Mouse (Mus musculus) embryonic facial prominence, embryonic 12.5 days (tissue): ENCODE measurements around the gene Slc3a1. TPM values are rescaled to one million over a fixed set of nuclear protein-coding genes. Genes with fewer than 3 reads are reported as not detected.

ENCODE experiments used
- ATAC-seq: fragments of 200-750 bp; cut with Nextera tagmentation; 2 replicates; pipeline ENCODE4 v1.8.0; 2017; ENCODE audit not compliant: insufficient number of reproducible peaks, insufficient read depth, low FRiP score, low TSS enrichment
- H3K27ac ChIP-seq: fragments of 300-500 bp; sonication (generic); 2 replicates; pipeline ENCODE4 v1.5.1; 2016; ENCODE audit warnings: mild to moderate bottlenecking
- H3K27me3 ChIP-seq: fragments of 300-500 bp; sonication (generic); 2 replicates; pipeline ENCODE4 v1.6.1; 2016; ENCODE audit warnings: mild to moderate bottlenecking, moderate library complexity
- H3K36me3 ChIP-seq: fragments of 300-500 bp; sonication (generic); 2 replicates; pipeline ENCODE4 v1.6.1; 2016; ENCODE audit warnings: mild to moderate bottlenecking
- H3K4me1 ChIP-seq: fragments of 300-500 bp; sonication (generic); 2 replicates; pipeline ENCODE4 v1.6.1; 2016
- H3K4me2 ChIP-seq: fragments of 300-500 bp; sonication (generic); replicated peaks from 2 replicates; pipeline ENCODE4 v1.6.1; 2016; ENCODE audit warnings: mild to moderate bottlenecking, moderate library complexity
- H3K4me3 ChIP-seq: fragments of 300-500 bp; sonication (generic); 2 replicates; pipeline ENCODE4 v1.5.1; 2016; ENCODE audit warnings: mild to moderate bottlenecking
- H3K9ac ChIP-seq: fragments of 300-500 bp; sonication (generic); 2 replicates; pipeline ENCODE4 v1.6.1; 2016; ENCODE audit warnings: mild to moderate bottlenecking, moderate library complexity
- H3K9me3 ChIP-seq: fragments of 300-500 bp; sonication (generic); 2 replicates; pipeline ENCODE4 v1.6.1; 2016; ENCODE audit warnings: mild to moderate bottlenecking, moderate library complexity
- WGBS: fragments of 180-500 bp; shearing (Covaris S2); methylation state at CpG from one replicate; pipeline ENCODE4 v1.1.7; 2016; 5-methylcytosine and 5-hydroxymethylcytosine counted together
- polyA plus RNA-seq: library from polyadenylated mRNA; unstranded; fragments of >200 nt; fragmentation: Nextera tagmentation; extraction: Ambion mirVana; gene quantifications from 2 replicates; pipeline ENCODE4 v1.2.1, GENCODE M21; 2016

The Slc3a1 gene
- polyA plus RNA-seq = 0.37 and 0.45 TPM in 2 replicates

DNA sequence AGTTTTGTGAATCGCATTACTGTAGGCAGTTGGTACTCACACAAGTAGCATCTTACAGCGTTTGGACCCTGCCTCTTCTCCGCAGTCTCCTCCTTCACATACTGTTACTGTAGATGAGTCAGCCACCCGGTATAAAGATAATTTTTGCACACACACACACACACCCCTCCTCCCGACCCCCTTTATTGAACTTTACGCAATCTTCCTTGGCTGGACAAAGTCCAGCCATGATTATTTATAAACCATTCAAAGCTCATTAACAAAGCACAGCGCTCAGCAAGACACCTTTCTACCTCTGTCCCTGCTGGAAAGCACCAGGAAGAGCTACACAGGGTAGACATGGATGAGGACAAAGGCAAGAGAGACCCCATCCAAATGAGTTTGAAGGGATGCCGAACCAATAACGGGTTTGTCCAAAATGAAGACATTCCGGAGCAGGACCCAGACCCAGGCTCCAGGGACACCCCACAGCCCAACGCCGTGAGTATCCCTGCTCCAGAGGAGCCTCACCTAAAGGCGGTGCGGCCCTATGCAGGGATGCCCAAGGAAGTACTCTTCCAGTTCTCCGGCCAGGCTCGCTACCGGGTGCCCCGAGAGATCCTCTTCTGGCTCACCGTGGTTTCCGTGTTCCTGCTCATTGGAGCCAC is at the start of gene Slc3a1:
Slc3a1 (plus strand) TSS at position 284 of the 647 bp plus-strand sequence.
- H3K27me3 ChIP-seq = no peaks in the 10 kb centered on the region
- no peak within 1 kb of the TSS for H3K4me3 ChIP-seq
- H3K27ac ChIP-seq = no peak within 1 kb of the TSS
- ATAC-seq = no peak
- H3K4me1 ChIP-seq = 0 out of 2 replicates have a peak, but pooled peaks cover 3% of the 10 kb centered on the region
- no peak within 1 kb of the TSS for H3K9ac ChIP-seq
- H3K4me2 ChIP-seq = no peak within 1 kb of the TSS
- H3K9me3 ChIP-seq = no peaks in the 10 kb centered on the region
- no peaks in the 10 kb centered on the region for H3K36me3 ChIP-seq
- WGBS = 90% methylated on average over 20 of the region's 20 CpGs

GRCm38 (mm10) chr17:84981721-84982120 is 46.5 kb upstream of the Slc3a1 start:
- H3K9ac ChIP-seq = no peak overlapping the region
- 0 out of 2 replicates have a peak, but pooled peaks cover 3% of the 10 kb centered on the region for H3K9me3 ChIP-seq
- ATAC-seq = no peak

DNA sequence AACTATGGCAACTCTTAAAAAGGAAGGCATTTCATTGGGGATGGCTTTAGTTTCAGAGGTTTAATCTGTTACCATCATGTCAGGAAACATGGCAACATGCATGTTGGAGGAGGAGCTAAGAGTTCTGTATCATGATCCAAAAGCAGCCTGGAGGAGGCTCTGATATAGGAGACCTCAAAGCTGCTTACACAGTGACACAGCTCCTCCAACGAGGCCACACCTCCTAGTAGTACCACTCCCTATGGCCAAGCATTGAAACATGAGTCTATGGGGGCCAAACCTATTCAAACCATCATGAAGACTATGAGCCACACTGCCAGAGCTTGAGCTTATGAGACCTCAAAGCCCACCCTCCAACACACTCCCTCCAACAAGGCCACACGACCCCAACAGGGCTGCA is 45.4 kb upstream of the Slc3a1 start:
- Histone ChIP-seq H3K27me3 (no peaks in the 10 kb centered on the region), H3K36me3 (no peaks in the 10 kb centered on the region; the same call in 1 of the 2 replicates), H3K4me2 (no peak overlapping the region), H3K4me1 (0 out of 2 replicates have a peak, but pooled peaks cover 16% of the 10 kb centered on the region), H3K9me3 (0 out of 2 replicates have a peak, but pooled peaks cover 3% of the 10 kb centered on the region), H3K4me3 (no peak overlapping the region), H3K27ac (no peak overlapping the region), H3K9ac (no peak overlapping the region)
- WGBS = 75% methylated on average over 2 of the region's 2 CpGs
- ATAC-seq = no peak

More at GRCm38 (mm10) chr17:84981721-84982120, 46.5 kb upstream of the Slc3a1 start:
- H3K4me1 ChIP-seq = 0 out of 2 replicates have a peak, but pooled peaks cover 16% of the 10 kb centered on the region
- peaks cover 4% of the 10 kb centered on the region; the same call in 1 of the 2 replicates for H3K36me3 ChIP-seq
- H3K27me3 ChIP-seq = no peaks in the 10 kb centered on the region
- no peak overlapping the region for H3K4me3 ChIP-seq
- H3K27ac ChIP-seq = no peak overlapping the region
- 94% methylated on average over 1 of the region's 1 CpGs for WGBS
- H3K4me2 ChIP-seq = no peak overlapping the region

GRCm38 (mm10) chr17:84986368-84986767 is 41.8 kb upstream of the Slc3a1 start:
- Histone ChIP-seq H3K9ac (no peak overlapping the region), H3K27ac (no peak overlapping the region), H3K36me3 (no peaks in the 10 kb centered on the region; the same call in 1 of the 2 replicates), H3K4me1 (0 out of 2 replicates have a peak, but pooled peaks cover 11% of the 10 kb centered on the region), H3K9me3 (no peaks in the 10 kb centered on the region), H3K4me3 (no peak overlapping the region), H3K4me2 (no peak overlapping the region), H3K27me3 (no peaks in the 10 kb centered on the region)
- no peak for ATAC-seq
- WGBS = 36% methylated on average over 5 of the region's 5 CpGs

DNA sequence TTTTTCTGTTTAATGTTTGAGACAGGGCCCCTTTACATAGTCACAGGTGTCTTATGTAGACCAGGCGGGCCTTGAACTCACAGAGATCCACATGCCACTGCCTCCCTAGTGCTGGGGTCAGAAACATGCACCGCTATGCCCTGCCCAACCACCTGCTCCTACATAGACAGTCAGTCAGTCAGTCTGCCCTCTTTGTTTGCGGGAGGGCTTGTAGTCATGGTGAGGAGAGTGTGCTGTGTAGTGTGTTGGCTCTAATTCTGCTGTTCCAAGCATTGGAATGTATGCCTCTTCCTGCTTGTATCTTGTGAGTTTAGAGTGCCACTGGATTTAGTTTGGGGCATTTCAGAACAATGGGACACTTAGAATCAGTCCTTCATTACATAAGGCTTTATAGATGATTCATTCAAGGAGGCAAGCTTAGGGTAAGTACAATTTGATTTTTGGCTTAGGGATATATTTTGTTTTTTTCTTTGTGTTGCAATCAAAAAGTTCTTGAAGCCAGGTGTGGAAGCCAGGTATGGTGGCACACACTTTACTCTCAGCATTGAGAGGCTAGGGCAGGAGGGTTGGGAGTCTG is 40.3 kb upstream of the Slc3a1 start:
- Histone ChIP-seq H3K27me3 (no peaks in the 10 kb centered on the region), H3K9ac (no peak overlapping the region), H3K9me3 (no peaks in the 10 kb centered on the region), H3K36me3 (no peaks in the 10 kb centered on the region; the same call in 1 of the 2 replicates), H3K4me1 (0 out of 2 replicates have a peak, but pooled peaks cover 9% of the 10 kb centered on the region), H3K4me3 (no peak overlapping the region), H3K4me2 (no peak overlapping the region), H3K27ac (no peak overlapping the region)
- 89% methylated on average over 3 of the region's 3 CpGs for WGBS
- ATAC-seq = no peak

DNA sequence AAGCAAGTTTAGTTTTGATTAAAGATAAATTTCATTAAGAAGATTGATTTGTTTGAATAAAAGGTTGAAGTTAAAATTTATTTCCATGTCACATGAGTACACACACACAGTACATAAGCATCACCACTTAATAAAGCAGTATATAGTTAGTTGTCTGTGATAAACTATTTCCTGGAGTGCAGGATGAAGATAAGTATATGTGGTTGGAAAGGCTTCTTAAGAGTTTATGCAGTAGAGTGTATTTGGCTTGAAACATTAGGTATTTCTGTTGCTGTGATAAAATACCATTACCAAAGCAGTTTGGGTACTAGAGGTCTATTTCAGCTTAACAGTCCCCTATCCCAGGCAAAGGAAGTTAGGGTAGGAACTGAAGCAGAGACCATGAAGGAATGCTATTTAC is 39.7 kb upstream of the Slc3a1 start:
- Histone ChIP-seq H3K9ac (no peak overlapping the region), H3K4me1 (0 out of 2 replicates have a peak, but pooled peaks cover 6% of the 10 kb centered on the region), H3K27ac (no peak overlapping the region), H3K4me2 (no peak overlapping the region), H3K9me3 (no peaks in the 10 kb centered on the region), H3K4me3 (no peak overlapping the region), H3K36me3 (no peaks in the 10 kb centered on the region; the same call in 1 of the 2 replicates), H3K27me3 (no peaks in the 10 kb centered on the region)
- no peak for ATAC-seq

GRCm38 (mm10) chr17:84995844-84996243 is 32.3 kb upstream of the Slc3a1 start:
- 85% methylated on average over 6 of the region's 6 CpGs for WGBS
- H3K36me3 ChIP-seq = no peaks in the 10 kb centered on the region; the same call in 1 of the 2 replicates
- ATAC-seq = no peak
- H3K9me3 ChIP-seq = no peaks in the 10 kb centered on the region
- H3K4me1 ChIP-seq = no peaks in the 10 kb centered on the region
- H3K4me3 ChIP-seq = no peak overlapping the region
- H3K9ac ChIP-seq = no peak overlapping the region
- no peak overlapping the region for H3K4me2 ChIP-seq
- no peaks in the 10 kb centered on the region for H3K27me3 ChIP-seq
- H3K27ac ChIP-seq = no peak overlapping the region

GRCm38 (mm10) chr17:84997639-84998038 is 30.5 kb upstream of the Slc3a1 start:
- H3K4me3 ChIP-seq = no peak overlapping the region
- H3K27me3 ChIP-seq = no peaks in the 10 kb centered on the region
- H3K4me2 ChIP-seq = no peak overlapping the region
- no peak overlapping the region for H3K27ac ChIP-seq
- no peak for ATAC-seq
- 85% methylated on average over 1 of the region's 1 CpGs for WGBS
- H3K36me3 ChIP-seq = no peaks in the 10 kb centered on the region; the same call in 1 of the 2 replicates
- H3K4me1 ChIP-seq = no peaks in the 10 kb centered on the region
- H3K9ac ChIP-seq = no peak overlapping the region
- no peaks in the 10 kb centered on the region for H3K9me3 ChIP-seq

GRCm38 (mm10) chr17:84999636-85000035 is 28.5 kb upstream of the Slc3a1 start:
- Histone ChIP-seq H3K36me3 (peaks cover 8% of the 10 kb centered on the region), H3K27me3 (no peaks in the 10 kb centered on the region), H3K27ac (no peak overlapping the region), H3K4me3 (no peak overlapping the region), H3K4me1 (no peaks in the 10 kb centered on the region), H3K9me3 (no peaks in the 10 kb centered on the region), H3K9ac (no peak overlapping the region), H3K4me2 (no peak overlapping the region)
- 84% methylated on average over 10 of the region's 10 CpGs for WGBS
- ATAC-seq = no peak

GRCm38 (mm10) chr17:85013485-85013884 is 14.7 kb upstream of the Slc3a1 start:
- ATAC-seq = no peak
- no peak overlapping the region for H3K4me3 ChIP-seq
- no peak overlapping the region for H3K4me2 ChIP-seq
- H3K9me3 ChIP-seq = no peaks in the 10 kb centered on the region
- no peaks in the 10 kb centered on the region for H3K4me1 ChIP-seq
- H3K27ac ChIP-seq = no peak overlapping the region
- peaks cover 19% of the 10 kb centered on the region for H3K36me3 ChIP-seq
- WGBS = 83% methylated on average over 6 of the region's 6 CpGs
- no peak overlapping the region for H3K9ac ChIP-seq
- H3K27me3 ChIP-seq = no peaks in the 10 kb centered on the region

DNA sequence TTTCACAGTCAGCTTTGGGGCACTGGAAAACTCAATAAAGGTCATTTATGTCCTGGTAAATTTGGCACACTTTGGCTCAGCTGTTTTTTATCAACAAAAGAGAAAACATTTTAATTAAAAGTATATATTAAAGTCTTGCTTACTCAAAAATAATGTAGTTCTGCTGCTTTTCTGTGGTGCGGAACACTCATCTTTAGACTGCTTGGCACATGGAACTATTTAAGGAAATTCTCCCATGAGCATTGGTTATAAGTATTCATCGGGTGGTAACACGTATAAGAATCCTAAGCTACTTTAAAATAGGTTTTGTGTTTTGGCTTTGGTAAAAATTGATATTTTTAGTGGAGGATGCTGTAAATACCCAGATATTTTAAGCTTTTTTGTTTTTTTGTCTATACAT is 13.5 kb upstream of the Slc3a1 start:
- Histone ChIP-seq H3K9me3 (no peaks in the 10 kb centered on the region), H3K27me3 (no peaks in the 10 kb centered on the region), H3K9ac (no peak overlapping the region), H3K4me2 (no peak overlapping the region), H3K36me3 (peaks cover 19% of the 10 kb centered on the region), H3K4me1 (no peaks in the 10 kb centered on the region), H3K27ac (no peak overlapping the region), H3K4me3 (no peak overlapping the region)
- 83% methylated on average over 3 of the region's 3 CpGs for WGBS
- ATAC-seq = no peak

DNA sequence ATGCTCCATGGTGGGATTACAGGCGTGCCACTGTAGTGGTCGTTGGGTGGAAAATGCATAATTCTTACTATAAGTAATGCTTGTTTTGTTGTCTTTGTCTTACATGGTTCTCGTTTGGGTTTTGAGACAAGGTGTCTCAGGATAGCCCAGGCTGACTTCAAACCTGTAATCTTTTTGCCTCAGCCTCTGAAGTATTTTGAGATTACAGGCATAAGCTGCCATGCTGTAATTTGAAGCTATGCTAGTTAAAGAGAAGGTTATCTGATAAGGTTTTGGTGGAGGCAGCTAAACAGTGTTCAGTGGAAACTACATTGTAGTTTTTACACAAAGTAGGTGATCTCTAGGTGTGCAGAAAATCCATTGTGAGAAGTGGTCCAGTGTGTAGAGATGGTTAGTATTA is 9.8 kb upstream of the Slc3a1 start:
- no peaks in the 10 kb centered on the region for H3K9me3 ChIP-seq
- H3K9ac ChIP-seq = no peak overlapping the region
- no peak overlapping the region for H3K4me2 ChIP-seq
- H3K4me3 ChIP-seq = no peak overlapping the region
- no peaks in the 10 kb centered on the region for H3K27me3 ChIP-seq
- H3K4me1 ChIP-seq = 0 out of 2 replicates have a peak, but pooled peaks cover 2% of the 10 kb centered on the region
- WGBS = 86% methylated on average over 3 of the region's 3 CpGs
- ATAC-seq = no peak
- H3K27ac ChIP-seq = no peak overlapping the region
- H3K36me3 ChIP-seq = no peaks in the 10 kb centered on the region
